Mouse (Mus musculus) embryonic fibroblast, embryonic 13.5 days (primary cell): Measurements from ENCODE around the gene Xpo6.

Experiments used
- CTCF ChIP-seq: IDR thresholded peaks from 2 replicates; pipeline ENCODE4 v1.5.1; 2011; ENCODE audit warnings: mild to moderate bottlenecking, control low read depth, low read length, moderate library complexity, borderline replicate concordance; ENCODE audit not compliant: insufficient read depth
- POLR2A ChIP-seq: IDR thresholded peaks from 2 replicates; pipeline ENCODE4 v1.6.1; 2011; ENCODE audit warnings: low read depth, mild to moderate bottlenecking, control low read depth, low read length, moderate library complexity

DNA sequence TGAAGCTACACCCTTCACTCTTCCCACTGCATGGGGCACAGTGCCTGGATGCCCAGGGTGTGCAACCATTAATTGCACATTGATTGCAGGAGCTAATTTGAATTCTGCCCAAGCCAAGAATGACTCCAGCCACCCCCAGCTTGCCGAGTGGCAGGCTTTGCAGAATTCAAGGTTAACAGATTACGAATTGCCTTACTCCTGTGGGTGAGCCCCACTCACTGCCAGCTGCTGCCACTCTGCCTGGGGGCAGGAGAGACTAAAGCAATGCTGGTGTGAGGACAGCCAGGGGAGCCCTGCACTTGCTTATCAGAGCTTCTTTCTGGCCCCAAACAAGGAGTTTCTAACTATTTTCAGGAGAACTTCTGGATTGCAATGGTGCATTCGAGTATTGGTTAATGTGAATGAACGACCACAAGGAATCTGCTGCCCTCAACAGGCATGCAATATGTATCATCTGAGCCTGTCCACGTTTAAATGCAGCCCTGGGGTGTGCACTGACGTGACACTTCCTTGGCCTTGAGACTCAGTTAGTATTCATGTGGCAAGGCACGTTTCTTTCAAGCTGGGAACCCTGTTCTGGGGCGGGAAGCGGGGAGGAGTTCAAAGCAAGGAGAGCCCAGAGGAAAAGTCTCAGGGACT is 116.8 kb downstream of the Xpo6 start:
- TF ChIP-seq CTCF (no peak), POLR2A (no peak)
